ENCODE assay signal across 30 mouse cellular contexts in genomic region chr1:157594561-157594960, GRCm38 (mm10).
DNase-seq lines count a peak whose midpoint lies in the region; ATAC-seq and TF ChIP-seq lines count a peak whose summit lies in the region.
"Had no signal": no experiment of that assay in that cellular context is flagged by ENCODE, and none has a peak within 500 bp of the region (broad histone marks: within the 10 kb centered on the region; RNA-seq: fewer than 3 reads in every experiment).

No protein-coding gene starts in this region.

- no peak overlapping the region for H3K9ac ChIP-seq in midbrain, embryonic 11.5 days (ENCODE audit: low read length)
- H3K9ac ChIP-seq in midbrain, embryonic 15.5 days: no peak overlapping the region
- H3K9ac ChIP-seq in liver, embryonic 12.5 days: no peak overlapping the region
- H3K9ac ChIP-seq in liver, postnatal 0 days (replicated peaks): no peak overlapping the region
- H3K9ac ChIP-seq: embryonic facial prominence, embryonic 15.5 days; forebrain, embryonic 13.5 days; heart, embryonic 12.5 days; hindbrain, embryonic 14.5 days; midbrain, embryonic 13.5 days had no signal

- H3K4me1 ChIP-seq in midbrain, embryonic 11.5 days (ENCODE audit: control insufficient read depth, insufficient read depth, low read length): 0 out of 2 replicates have a peak, but pooled peaks cover 4% of the 10 kb centered on the region
- peaks cover 17% of the 10 kb centered on the region for H3K4me1 ChIP-seq in midbrain, embryonic 15.5 days
- no peaks in the 10 kb centered on the region for H3K4me1 ChIP-seq in liver, embryonic 12.5 days
- H3K4me1 ChIP-seq in liver, postnatal 0 days (ENCODE audit: insufficient read depth): no peaks in the 10 kb centered on the region; the same call in 1 of the 2 replicates
- H3K4me1 ChIP-seq: embryonic facial prominence, embryonic 10.5 days; embryonic facial prominence, embryonic 15.5 days; heart, embryonic 12.5 days; megakaryocyte, embryonic 14.5 days had no signal

- TF ChIP-seq CTCF in liver, postnatal 0 days (IDR thresholded peaks at IDR 0.05; ENCODE audit: low read depth): no peak

- ATAC-seq in midbrain, embryonic 11.5 days (ENCODE audit: low FRiP score): no peak
- ATAC-seq in midbrain, embryonic 15.5 days (replicated peaks): no peak
- ATAC-seq in liver, embryonic 12.5 days: peak; percentile 62; the same call in 1 of the 2 replicates
- ATAC-seq in liver, postnatal 0 days: peak; percentile 95
- ATAC-seq: activated CD4-positive, CD25-positive, alpha-beta regulatory T cell, adult 4 months; forebrain, embryonic 13.5 days; lung, postnatal 0 days had no signal

- peak; percentile 65 for DNase-seq in midbrain, embryonic 11.5 days (ENCODE audit: low spot score, missing footprints)
- peak; percentile 51 for DNase-seq in fat pad, adult 2 months (ENCODE audit: extremely low read depth, low read depth, low spot score)
- no peak for DNase-seq in liver, postnatal 0 days
- no peak for DNase-seq in layer of hippocampus, postnatal 10 days (ENCODE audit: low spot score in 2 of 2)
- DNase-seq in left cerebral cortex, postnatal 10 days (ENCODE audit: extremely low spot score in 1 of 2, low spot score in 2 of 2): no peak
- no peak for DNase-seq in kidney, adult 18-20 months
- DNase-seq: adrenal gland, adult 8-10 months; cerebellum, adult 8-10 months; cerebellum, postnatal 25 days; gastrocnemius, postnatal 36 days; heart, adult 2 months; heart, postnatal 4 days; kidney, adult 8-10 months; kidney, postnatal 10 days; left cerebral cortex, postnatal 4 days; lung, postnatal 4 days; right cerebral cortex, adult 18-20 months; spleen, adult 18-20 months; thymus, postnatal 14 days had no signal

- intact Hi-C loops in left cerebral cortex, postnatal 10 days (cut with DNase I): no loop called here

- H3K9me3 ChIP-seq in midbrain, embryonic 11.5 days (ENCODE audit: control insufficient read depth, low read length): no peaks in the 10 kb centered on the region
- no peaks in the 10 kb centered on the region for H3K9me3 ChIP-seq in midbrain, embryonic 15.5 days
- no peaks in the 10 kb centered on the region for H3K9me3 ChIP-seq in liver, embryonic 12.5 days (replicated peaks)
- no peaks in the 10 kb centered on the region for H3K9me3 ChIP-seq in liver, postnatal 0 days (ENCODE audit: low read length)
- H3K9me3 ChIP-seq: embryonic facial prominence, embryonic 10.5 days; embryonic facial prominence, embryonic 15.5 days; forebrain, embryonic 13.5 days; heart, embryonic 12.5 days; megakaryocyte, embryonic 14.5 days; midbrain, embryonic 13.5 days had no signal

- no peaks in the 10 kb centered on the region for H3K36me3 ChIP-seq in midbrain, embryonic 11.5 days (ENCODE audit: control insufficient read depth, insufficient read depth, low read length)
- no peaks in the 10 kb centered on the region for H3K36me3 ChIP-seq in midbrain, embryonic 15.5 days (replicated peaks)
- H3K36me3 ChIP-seq in liver, embryonic 12.5 days: no peaks in the 10 kb centered on the region
- H3K36me3 ChIP-seq in liver, postnatal 0 days (replicated peaks; ENCODE audit: insufficient read depth, low read length): no peaks in the 10 kb centered on the region
- H3K36me3 ChIP-seq: embryonic facial prominence, embryonic 10.5 days; embryonic facial prominence, embryonic 15.5 days; heart, embryonic 12.5 days; midbrain, embryonic 13.5 days had no signal

- H3K4me3 ChIP-seq in midbrain, embryonic 11.5 days (ENCODE audit: low read depth, low read length): no peak overlapping the region
- no peak overlapping the region for H3K4me3 ChIP-seq in midbrain, embryonic 15.5 days
- H3K4me3 ChIP-seq in liver, embryonic 12.5 days: no peak overlapping the region
- H3K4me3 ChIP-seq in liver, postnatal 0 days (ENCODE audit: low read depth, low read length): no peak overlapping the region
- H3K4me3 ChIP-seq: embryonic facial prominence, embryonic 10.5 days; embryonic facial prominence, embryonic 15.5 days; forebrain, embryonic 13.5 days; heart, adult 2 months; heart, embryonic 12.5 days; megakaryocyte, embryonic 14.5 days; midbrain, embryonic 13.5 days had no signal

- no peak overlapping the region for H3K27ac ChIP-seq in midbrain, embryonic 11.5 days (ENCODE audit: low read depth, low read length)
- no peak overlapping the region for H3K27ac ChIP-seq in midbrain, embryonic 15.5 days
- H3K27ac ChIP-seq in liver, embryonic 12.5 days: no peak overlapping the region
- no peak overlapping the region for H3K27ac ChIP-seq in liver, postnatal 0 days (ENCODE audit: low read depth)
- H3K27ac ChIP-seq: embryonic facial prominence, embryonic 10.5 days; embryonic facial prominence, embryonic 15.5 days; forebrain, embryonic 13.5 days; heart, adult 2 months; hindbrain, embryonic 14.5 days; midbrain, embryonic 13.5 days had no signal

- peak; percentile 57; the same call in 1 of the 2 replicates for TF ChIP-seq EP300 in liver, postnatal 0 days (IDR thresholded peaks at IDR 0.05; ENCODE audit: low read depth)

- no peak overlapping the region for H3K4me2 ChIP-seq in midbrain, embryonic 11.5 days
- no peak overlapping the region for H3K4me2 ChIP-seq in midbrain, embryonic 15.5 days
- no peak overlapping the region for H3K4me2 ChIP-seq in liver, embryonic 12.5 days
- no peak overlapping the region for H3K4me2 ChIP-seq in liver, postnatal 0 days (ENCODE audit: low read depth, low read length)
- H3K4me2 ChIP-seq: embryonic facial prominence, embryonic 15.5 days; forebrain, embryonic 13.5 days; heart, embryonic 12.5 days; hindbrain, embryonic 14.5 days; midbrain, embryonic 13.5 days had no signal

- no peaks in the 10 kb centered on the region for H3K27me3 ChIP-seq in midbrain, embryonic 11.5 days (ENCODE audit: control insufficient read depth, insufficient read depth, low read length)
- H3K27me3 ChIP-seq in midbrain, embryonic 15.5 days (replicated peaks): no peaks in the 10 kb centered on the region
- H3K27me3 ChIP-seq in liver, embryonic 12.5 days (replicated peaks): no peaks in the 10 kb centered on the region
- H3K27me3 ChIP-seq in liver, postnatal 0 days (ENCODE audit: insufficient read depth, low read length): no peaks in the 10 kb centered on the region
- H3K27me3 ChIP-seq: embryonic facial prominence, embryonic 15.5 days; forebrain, embryonic 13.5 days; heart, embryonic 12.5 days; megakaryocyte, embryonic 14.5 days; midbrain, embryonic 13.5 days had no signal

- 77% methylated on average over 5 of the region's 5 CpGs for WGBS in midbrain, embryonic 11.5 days
- 67% methylated on average over 5 of the region's 5 CpGs for WGBS in midbrain, embryonic 15.5 days
- WGBS in liver, embryonic 12.5 days (ENCODE audit: insufficient replicate concordance): 69% methylated on average over 5 of the region's 5 CpGs
- 60% methylated on average over 5 of the region's 5 CpGs for WGBS in liver, postnatal 0 days (ENCODE audit: insufficient replicate concordance)

Comparison
In these comparisons a context has a peak if more than half of its experiments do, and no peak if none do; other contexts are left out.
1. ATAC-seq: peak in liver, embryonic 12.5 days (single experiment) and liver, postnatal 0 days (single experiment); none in midbrain, embryonic 11.5 days (single experiment) and midbrain, embryonic 15.5 days (single experiment).
2. DNase-seq: peak in midbrain, embryonic 11.5 days (single experiment) and fat pad, adult 2 months (single experiment); none in liver, postnatal 0 days (single experiment), layer of hippocampus, postnatal 10 days (0 of 2), left cerebral cortex, postnatal 10 days (0 of 2) and kidney, adult 18-20 months (single experiment).